Mouse (Mus musculus) myocyte (in vitro differentiated cells): ENCODE measurements at regions not wholly inside any gene's neighbourhood (a gene's known extent, or its start where the extent isn't known, plus 50 kb on each side); places are given as distances from the start of the nearest gene placed in this dataset.

Experiments used
- MAX ChIP-seq: IDR thresholded peaks from one replicate; pipeline ENCODE4 v1.6.1; 2011; ENCODE audit warnings: low read depth, mild to moderate bottlenecking, control low read depth
- MYOD1 ChIP-seq, 3 experiments: IDR thresholded peaks; one replicate each; pipeline ENCODE4 v1.6.1; 2011; ENCODE audit warnings: control low read depth in 2 of 3, low read depth in 2 of 3, mild to moderate bottlenecking in 2 of 3, moderate library complexity in 1 of 3; ENCODE audit not compliant: insufficient read length in 2 of 3, control insufficient read depth in 1 of 3
- MYOG ChIP-seq, 3 experiments: IDR thresholded peaks; one replicate each; pipeline ENCODE4 v1.6.1; 2011; ENCODE audit warnings: control low read depth in 2 of 3, low read depth in 2 of 3, mild to moderate bottlenecking in 2 of 3; ENCODE audit not compliant: insufficient read length in 2 of 3, control insufficient read depth in 1 of 3, insufficient read depth in 1 of 3
- POLR2A ChIP-seq: IDR thresholded peaks from one replicate; pipeline ENCODE4 v1.6.1; 2011; ENCODE audit warnings: low read depth, mild to moderate bottlenecking, control low read depth, moderate library complexity; ENCODE audit not compliant: insufficient read length
- POLR2AphosphoS2 ChIP-seq: IDR thresholded peaks from one replicate; pipeline ENCODE4 v1.6.1; 2011; ENCODE audit warnings: low read depth, control low read depth; ENCODE audit not compliant: insufficient read length
- TCF12 ChIP-seq: IDR thresholded peaks from one replicate; pipeline ENCODE4 v1.6.1; 2011; ENCODE audit warnings: mild to moderate bottlenecking, control low read depth; ENCODE audit not compliant: poor library complexity, insufficient read depth, severe bottlenecking
- USF1 ChIP-seq: IDR thresholded peaks from one replicate; pipeline ENCODE4 v1.6.1; 2011; ENCODE audit warnings: low read depth, mild to moderate bottlenecking, control low read depth, moderate library complexity

- TF ChIP-seq POLR2A (no peak), MAX (no peak), TCF12 (no peak), USF1 (no peak), MYOG (IDR thresholded peaks at IDR 0.05; ENCODE audit: control insufficient read depth in 1 of 3, insufficient read depth in 1 of 3, insufficient read length in 2 of 3, low read depth in 2 of 3) (no peak), POLR2AphosphoS2 (no peak), MYOD1 (IDR thresholded peaks at IDR 0.05; ENCODE audit: control insufficient read depth in 1 of 3, insufficient read length in 2 of 3, low read depth in 2 of 3) (no peak)
These were observed 309.7 kb downstream of the Irx2 start for GRCm38 (mm10) chr13:72938156-72938874.
